21 mouse cellular contexts compared by ENCODE assay signal in genomic region chr5:125472796-125473475, GRCm38 (mm10). TPM values are rescaled to one million over a fixed set of nuclear protein-coding genes. Genes with fewer than 3 reads are reported as not detected.
"Had no signal": no experiment of that assay in that cellular context is flagged by ENCODE, and none has a peak within 500 bp of the region (broad histone marks: within the 10 kb centered on the region; RNA-seq: fewer than 3 reads in every experiment).

No protein-coding gene starts in this region.

- H3K4me3 ChIP-seq: midbrain, embryonic 10.5 days; midbrain, embryonic 12.5 days; myocyte; neural tube, embryonic 13.5 days; neural tube, embryonic 15.5 days had no signal

- H3K9me3 ChIP-seq: midbrain, embryonic 10.5 days; midbrain, embryonic 12.5 days; neural tube, embryonic 13.5 days; neural tube, embryonic 15.5 days had no signal

- H3K4me2 ChIP-seq: lung, embryonic 14.5 days; midbrain, embryonic 12.5 days; neural tube, embryonic 13.5 days; neural tube, embryonic 15.5 days had no signal

- ATAC-seq: midbrain, embryonic 16.5 days had no signal

- H3K27ac ChIP-seq: midbrain, embryonic 10.5 days; midbrain, embryonic 12.5 days; neural tube, embryonic 13.5 days; neural tube, embryonic 15.5 days had no signal

- H3K27me3 ChIP-seq: midbrain, embryonic 12.5 days; neural tube, embryonic 13.5 days; neural tube, embryonic 15.5 days had no signal

- H3K36me3 ChIP-seq: midbrain, embryonic 10.5 days; midbrain, embryonic 12.5 days; neural tube, embryonic 13.5 days; neural tube, embryonic 15.5 days had no signal

- H3K9ac ChIP-seq: lung, embryonic 14.5 days; midbrain, embryonic 12.5 days; neural tube, embryonic 13.5 days; neural tube, embryonic 15.5 days had no signal

- DNase-seq: lung, embryonic 14.5 days; lung, postnatal 10 days; lung, postnatal 4 days; midbrain, embryonic 14.5 days; retina, postnatal 1 day; right cerebral cortex, adult 18-20 months; right cerebral cortex, postnatal 25 days; right cerebral cortex, postnatal 4 days; spleen, adult 18-20 months; thymus, adult 18-20 months; thymus, postnatal 14 days; thymus, postnatal 36 days had no signal

RNA-seq across cellular contexts. Expression of gene Tmem132b, which starts 58.6 kb away (rescaled TPM):
- total RNA-seq: megakaryocyte-erythroid progenitor cell, adult 5-6 weeks had no signal
- polyA plus RNA-seq: lung, embryonic 14.5 days; lung, embryonic 16.5 days; thymus, postnatal 0 days had no signal
